Mouse (Mus musculus): Measurements from ENCODE around the gene Nek9.

The Nek9 gene

DNA sequence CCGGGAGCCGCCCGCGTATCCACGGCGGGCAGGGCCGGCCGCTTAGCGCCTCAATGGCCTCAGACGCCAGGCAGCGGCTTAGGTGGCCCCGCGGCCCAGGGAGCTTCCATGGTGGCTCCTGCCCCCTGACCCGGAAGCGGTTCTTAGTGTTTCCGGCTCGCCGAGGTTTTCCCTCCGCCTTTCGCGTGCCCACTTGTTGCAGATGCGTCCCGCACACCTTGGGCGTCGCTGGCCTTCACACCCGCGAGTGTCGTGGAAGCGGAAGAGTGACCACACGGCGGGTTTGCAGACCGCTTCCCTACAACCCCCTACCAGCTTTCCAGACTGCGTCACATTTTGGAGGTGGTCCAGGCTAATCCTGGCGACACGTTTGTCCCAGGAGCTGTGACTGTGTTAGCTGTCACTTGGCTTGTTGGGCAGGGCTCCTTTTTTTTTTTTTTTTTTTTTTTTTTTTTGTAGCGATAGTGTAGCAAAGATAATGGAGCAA, at the start of gene Nek9:
Nek9 (minus strand) TSS at position 120 of the 487 bp plus-strand sequence.
- peak; percentile 96 for DNase-seq

DNA sequence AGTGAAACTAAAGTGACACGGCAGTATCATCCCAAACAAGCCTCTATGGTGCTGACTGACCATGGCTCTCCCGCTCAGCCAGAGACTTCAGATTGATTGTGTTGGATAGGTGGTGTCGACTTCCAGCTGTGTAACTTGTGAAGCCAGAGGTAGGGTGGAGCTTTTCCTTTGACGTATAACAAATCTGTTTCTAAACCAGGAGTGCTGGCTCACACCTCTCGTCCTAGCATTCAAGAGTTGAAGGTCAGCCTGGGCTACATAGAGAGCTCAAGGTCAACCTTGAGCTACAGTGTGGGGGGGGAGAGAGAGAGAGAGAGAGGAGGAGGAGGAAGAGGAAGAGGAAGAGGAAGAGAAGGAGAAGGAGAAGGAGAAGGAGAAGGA, 46.8 kb upstream of the Nek9 start:
- DNase-seq = no peak

DNA sequence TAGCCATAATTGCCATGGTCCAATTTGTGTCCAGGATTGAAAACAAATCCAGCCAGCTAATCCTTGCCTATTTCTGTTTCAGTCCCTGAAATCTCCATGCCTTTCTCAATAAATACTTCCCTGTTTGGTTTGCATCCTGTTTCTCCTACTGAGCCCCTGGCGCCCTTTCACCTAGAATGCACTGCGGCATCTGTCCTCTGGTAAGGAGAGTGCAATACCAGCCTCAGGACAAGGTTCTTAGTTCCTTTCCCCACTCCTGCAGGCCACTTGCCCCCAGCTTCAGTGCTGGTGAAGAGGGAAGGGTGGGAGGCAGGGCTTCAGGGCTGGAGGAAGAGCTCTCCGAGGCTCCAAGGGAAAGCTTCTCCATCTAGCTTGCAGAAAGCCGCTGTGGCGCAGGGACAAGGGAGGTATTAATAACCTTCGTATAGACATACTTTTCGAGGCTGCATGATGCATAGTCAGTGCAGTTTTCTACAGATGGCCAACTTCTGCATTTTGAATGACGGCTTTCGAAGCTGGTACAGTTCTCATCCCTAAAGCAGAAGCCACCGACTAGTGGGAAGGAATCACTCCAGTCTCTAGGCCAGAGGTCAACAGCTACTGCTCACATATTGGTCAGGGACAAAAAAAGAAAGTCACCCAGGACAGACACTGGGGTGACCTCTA, 46.3 kb upstream of the Nek9 start:
- DNase-seq = peak; percentile 61

DNA sequence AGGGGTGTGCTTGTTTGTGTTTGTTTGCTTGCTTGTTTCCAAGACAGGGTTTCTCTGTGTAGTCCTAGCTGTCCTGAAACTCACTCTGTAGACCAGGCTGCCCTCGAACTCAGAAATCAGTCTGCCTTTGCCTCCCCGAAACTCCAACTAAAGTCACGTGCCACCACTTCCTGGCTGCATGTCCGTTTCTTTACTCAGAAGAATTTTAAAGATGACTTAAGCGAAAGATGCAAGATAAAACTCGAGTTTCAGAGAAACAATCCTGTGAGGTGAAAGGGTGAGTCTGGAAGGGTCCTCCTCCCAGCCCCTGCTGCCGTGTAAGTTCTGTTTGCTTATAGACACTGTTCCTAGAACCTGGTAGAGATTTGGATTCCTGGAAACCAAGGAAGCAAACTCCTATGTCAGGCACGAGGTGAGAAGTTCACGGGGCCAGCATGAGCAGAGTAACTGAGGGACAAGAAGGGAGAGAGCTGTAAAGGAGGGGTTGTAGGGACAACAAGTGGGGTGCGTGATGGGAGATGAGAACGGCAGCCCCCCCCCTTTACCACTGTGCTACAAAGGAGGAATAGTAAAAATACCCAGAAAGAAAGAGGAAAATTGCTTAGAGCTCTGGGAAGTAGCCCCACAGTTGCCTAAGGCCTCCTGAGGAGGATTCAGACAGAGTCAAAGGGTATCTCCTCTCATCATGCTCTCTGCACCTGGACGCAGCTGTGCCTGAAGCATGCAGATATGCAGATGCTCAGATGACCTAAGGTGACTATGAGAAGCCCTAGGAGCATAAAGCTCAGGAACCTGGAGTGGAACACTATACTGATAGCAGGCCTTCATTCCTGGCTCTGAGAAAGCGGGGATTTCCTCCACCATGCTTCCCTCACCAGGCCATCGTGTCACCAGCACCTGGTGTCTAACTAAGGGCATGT, 43.9 kb upstream of the Nek9 start:
- DNase-seq = no peak

DNA sequence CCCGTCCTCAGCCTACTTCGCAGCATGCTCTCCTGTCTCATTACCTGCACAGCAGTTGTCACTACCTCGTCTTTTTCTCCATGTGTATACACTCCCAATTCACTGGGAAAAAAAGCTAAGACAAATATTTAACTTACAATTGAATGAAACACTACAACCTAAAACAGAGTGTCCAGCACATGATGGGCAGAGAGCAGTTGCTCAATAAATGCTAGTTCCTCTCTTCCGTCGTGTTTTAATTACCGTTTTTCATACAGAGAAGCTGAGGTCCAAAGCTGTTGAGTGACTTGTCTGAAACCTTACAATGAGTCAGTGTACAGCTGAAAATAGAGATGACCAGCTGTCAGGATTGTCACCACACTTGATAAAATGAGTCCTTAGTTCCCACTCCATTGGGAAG, 42.4 kb upstream of the Nek9 start:
- peak; percentile 53 for DNase-seq

DNA sequence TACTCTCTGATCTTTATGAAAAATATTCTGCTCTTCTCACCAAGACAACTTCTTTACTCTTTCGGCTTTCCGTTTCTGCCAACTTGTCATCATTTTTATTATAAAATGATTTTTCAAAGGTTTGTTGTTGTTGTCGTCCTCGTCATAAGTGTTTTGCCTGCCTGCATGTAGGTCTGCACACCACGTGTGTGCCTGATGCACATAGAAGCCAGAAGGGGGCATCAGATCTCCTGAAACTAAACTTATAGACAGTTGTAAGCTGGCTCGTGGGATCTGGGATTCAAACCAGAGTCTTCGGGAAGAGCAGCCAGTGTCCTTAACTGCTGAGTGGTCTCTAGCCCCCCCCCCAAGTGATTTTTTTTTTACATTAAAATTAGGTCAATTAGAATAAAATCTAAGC, 41.8 kb upstream of the Nek9 start:
- DNase-seq = peak; percentile 52

DNA sequence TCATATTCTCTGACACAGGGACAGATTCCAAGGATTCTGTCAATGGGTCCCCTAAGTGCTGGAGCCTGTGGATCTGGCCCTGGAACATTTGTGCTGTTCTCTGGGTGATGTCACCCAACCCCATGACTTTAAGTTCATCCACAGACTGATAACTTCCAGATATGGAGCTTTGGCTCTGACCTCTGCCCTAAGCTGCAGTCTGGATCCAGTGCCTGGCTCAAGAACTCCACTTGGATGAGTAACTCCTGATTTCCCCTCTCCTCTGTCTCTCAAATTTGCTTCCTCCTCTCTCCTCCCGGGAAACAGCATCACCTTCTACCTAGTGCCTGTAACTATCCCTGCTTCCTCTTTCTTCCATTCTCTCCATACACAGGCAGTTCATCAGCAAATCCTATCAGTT, 41.1 kb upstream of the Nek9 start:
- DNase-seq = no peak

DNA sequence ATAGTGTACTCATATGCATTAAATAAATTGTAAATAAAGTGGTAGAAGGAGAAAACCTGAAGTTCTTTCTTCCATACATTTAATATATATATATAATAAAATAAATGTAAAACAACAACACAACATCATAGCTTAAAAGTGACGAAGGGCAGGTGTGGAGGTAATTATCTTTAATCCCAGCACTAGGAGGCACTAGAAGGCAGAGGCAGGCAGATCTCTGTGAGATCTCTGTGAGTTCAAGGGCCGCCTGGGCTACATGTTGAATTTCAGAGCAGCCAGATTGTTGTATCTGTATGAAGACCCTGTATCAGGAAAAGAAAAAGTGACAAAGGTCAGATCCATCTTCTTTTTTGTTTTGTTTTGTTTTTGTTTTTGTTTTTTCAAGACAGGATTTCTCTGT, 39.1 kb upstream of the Nek9 start:
- no peak for DNase-seq

DNA sequence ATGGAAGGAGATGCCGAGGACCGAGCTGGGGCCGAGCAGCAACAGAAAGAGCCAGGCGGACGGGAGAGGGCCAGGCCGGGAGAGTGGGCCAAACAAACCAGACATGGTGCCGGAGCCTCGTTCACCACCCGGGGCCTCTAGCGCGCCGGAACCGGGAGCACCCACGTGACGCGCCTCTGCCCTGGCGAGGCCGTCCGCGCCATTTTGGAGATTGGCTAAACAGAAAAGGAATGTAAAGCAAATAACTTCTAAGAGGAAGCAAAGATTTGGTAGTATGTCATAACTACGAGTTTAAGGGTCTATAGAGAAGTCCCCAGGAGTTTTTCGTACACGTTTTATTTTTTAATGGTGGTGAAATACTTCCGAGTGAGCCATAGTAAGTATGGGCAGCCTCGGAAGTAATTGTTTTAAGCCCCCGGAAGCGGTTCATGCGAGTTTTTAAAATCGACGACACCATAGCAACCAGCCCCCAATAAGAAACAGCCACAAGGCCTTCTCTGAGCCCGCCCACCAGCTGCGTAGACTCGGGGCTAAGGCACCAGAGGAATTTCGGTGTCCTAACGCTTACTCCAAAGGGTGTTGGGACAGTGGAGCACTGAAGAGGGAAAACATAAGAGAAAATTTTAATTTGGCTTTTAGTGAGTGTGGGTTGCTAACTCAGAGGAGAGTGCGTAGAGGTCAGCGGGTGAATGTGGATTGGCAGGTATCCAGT, 35.6 kb upstream of the Nek9 start, which contains the start of gene Tmed10:
Tmed10 (minus strand) TSS at position 287 of the 712 bp plus-strand sequence.
- peak; percentile 97 for DNase-seq

DNA sequence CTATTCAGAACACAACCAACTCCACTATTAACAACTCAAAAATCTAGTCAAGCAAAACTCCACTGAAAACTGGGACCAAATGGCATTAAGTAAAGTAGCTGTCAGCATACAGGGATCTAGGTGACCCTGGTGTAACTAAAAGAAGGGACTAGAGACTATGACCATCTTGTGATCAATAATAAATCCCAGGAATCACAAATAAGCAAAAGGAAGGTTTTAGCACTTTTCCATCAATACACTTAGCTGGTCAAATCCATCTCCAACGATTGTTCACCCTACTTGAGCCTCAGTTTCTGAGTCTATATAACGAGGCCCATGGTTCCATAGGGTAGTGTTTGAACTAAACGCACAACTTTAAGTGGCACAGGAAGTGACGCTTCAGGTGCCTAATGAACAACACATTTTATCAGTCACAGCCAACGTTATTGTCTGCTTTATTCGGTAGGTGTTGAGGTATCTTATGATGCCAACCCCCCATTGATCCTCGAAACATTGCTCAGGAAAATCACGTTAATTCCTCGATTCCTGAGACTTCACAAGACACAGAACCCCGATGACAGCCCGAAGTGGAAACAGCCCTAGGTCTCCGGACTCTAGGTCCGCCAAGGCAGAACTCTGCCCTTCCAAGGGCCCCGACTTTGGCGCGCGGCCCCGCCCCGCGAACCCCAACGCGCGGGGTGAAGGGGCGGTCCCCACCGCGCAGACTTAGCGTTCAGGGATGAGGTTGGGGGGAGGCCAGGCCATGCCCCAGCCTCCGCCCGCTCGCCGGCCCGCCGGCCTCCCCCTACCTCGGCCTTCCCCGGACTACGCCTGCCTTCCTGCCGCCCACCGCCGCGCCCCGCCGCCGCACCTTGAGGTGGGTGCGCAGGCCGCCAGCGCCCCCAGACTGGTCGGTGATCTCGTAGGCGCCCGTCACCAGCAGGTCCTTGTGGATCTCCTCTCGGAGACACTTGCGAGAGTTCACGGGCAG, 34.7 kb upstream of the Nek9 start:
- peak; percentile 74 for DNase-seq

DNA sequence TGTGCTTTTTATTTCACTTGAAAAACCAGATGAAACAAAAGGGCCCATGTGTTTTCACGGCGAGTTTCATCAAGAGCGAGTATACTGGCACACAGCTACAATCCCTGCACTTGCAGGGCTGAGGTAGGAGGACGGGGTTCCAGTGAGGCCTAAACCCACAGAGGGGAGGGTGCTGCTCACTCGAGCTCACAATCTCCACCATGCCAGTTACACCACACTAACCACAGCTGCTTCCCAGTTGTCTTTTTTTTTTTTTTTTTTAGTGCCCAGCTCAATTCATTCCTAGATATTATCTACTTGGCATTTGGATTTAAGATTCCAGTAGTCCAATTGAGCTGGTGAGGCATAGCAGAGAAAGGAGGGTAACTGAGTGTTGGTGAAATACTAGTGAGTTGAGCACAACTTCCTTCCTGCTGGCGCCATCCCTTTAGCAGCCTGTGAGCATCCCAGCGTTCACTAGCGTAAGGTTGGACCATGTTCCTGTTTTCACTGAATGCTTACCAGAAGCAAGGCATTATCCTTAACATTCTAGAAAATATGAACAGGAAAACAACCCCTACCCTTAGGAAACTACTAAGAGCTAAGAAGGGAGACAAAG, 33.0 kb upstream of the Nek9 start:
- DNase-seq = no peak

DNA sequence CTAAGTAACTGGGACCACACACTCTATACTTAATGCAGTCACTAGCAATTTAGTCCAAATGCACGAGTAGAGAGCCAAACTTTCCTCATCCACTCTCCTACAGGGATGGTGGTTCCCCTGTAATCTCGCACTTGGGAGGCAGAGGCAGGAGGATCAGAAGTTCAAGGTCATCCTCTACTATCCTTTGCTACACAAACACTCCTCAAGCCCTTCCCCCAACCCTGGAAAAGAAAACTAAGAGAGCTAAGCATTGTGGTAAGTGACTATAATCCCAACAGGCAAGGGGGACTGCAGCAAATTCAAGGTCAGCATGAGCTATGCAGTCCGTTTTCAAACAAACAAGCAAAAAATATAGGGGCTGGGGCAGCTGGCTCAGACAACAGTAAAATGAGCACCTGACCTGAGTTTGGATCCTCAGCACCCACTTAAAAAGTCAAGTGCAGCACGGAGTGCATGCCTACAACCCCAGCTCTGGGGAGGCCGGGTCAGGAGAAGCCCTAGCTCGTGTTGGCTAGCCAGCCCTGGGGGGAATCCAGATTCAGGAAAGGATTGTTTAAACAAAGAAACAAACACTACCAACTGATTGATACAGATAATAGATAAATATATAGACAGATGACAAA, 29.4 kb upstream of the Nek9 start:
- peak; percentile 63 for DNase-seq

DNA sequence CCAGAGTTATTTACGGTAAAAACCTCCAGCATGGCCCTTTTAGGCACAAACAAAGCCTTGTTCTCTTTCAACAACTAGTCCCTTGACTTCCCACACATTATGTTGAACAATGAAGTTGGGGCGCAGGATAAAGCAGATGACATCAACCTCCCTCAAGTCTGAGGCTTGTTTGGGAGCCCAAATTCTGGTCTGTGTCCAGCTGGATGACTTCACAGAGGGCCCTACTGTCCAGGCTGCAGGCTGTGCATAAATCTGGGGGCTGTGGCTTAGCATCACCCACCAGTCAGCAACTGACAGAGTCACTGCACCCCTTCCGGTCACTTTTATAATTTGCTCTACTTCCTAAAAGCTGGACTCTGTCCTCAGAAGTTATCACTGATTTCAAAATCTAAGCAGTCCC, 27.1 kb upstream of the Nek9 start:
- DNase-seq = no peak

DNA sequence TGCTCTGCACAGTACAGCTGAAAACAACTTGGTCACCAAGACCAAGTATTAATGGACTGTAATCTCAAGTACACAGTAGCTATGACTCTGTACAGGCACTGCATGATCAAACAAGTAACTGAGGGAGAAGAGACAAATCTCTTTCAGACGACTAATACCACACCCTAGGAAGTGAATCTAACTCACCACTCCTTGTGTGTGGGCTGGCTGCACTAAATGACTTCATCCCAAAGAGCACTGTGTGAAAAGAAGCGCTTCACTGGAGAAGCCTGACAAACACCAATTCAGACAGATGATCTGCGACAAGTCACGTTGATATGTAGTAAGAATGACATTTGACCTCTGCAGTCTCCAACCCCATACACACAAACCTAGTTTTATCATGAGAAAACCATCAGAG, 23.3 kb upstream of the Nek9 start:
- DNase-seq = no peak

DNA sequence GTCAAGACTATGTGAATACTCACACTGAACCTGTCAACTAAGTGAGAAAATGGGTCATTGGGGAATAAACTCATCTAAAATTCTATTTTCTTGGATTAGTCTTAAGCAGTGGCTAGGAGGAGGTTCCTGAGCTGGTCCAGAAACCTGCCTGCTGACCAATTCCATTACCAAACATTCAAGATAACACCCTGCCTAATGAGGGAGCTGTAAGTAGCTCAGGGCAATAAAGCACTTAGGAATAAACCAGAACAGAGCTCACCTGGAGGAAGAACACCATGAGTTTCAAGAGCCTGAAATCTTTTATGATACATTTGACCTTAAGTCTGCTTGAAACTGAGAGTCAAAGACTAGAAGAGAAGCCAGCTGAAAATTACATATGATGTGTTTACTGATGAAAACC, 22.4 kb upstream of the Nek9 start:
- DNase-seq = no peak

DNA sequence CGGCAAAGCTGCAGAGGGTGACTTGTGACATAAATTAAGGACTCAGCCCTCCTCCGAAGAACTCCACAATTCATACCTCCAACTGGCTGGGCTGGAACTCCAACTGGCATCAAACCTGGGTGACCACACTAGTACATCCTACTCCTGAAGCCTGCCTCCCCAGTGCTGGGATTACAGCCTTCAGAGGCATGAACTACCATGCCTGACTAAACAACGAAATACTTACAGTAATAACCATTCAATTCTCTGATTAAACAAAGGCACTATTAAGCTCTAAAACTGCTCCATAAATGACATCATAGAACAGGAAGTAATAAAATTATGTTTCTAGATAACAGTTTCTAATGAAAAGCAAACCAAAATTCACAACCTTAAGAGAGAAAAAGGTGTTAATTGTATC, 22.0 kb upstream of the Nek9 start:
- no peak for DNase-seq

DNA sequence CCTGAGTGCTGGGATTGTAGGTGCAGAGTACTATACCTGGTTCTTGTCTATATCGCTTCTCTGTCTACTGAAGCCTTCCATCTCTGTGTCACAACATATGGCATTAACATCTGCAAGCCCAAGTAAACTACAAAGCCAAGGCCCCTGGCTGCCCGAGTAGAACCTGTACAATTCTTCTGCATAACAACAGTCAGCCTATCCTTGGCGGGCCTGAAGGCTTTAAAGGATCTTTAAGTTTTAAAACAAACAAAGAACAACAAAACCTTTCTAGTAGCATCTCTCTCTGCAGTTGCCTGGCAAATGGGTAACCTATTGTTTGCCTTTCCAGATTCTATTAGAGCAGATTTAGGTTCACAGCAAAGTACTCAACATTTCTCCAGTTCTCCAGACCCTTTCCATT, 14.9 kb upstream of the Nek9 start:
- DNase-seq = no peak

DNA sequence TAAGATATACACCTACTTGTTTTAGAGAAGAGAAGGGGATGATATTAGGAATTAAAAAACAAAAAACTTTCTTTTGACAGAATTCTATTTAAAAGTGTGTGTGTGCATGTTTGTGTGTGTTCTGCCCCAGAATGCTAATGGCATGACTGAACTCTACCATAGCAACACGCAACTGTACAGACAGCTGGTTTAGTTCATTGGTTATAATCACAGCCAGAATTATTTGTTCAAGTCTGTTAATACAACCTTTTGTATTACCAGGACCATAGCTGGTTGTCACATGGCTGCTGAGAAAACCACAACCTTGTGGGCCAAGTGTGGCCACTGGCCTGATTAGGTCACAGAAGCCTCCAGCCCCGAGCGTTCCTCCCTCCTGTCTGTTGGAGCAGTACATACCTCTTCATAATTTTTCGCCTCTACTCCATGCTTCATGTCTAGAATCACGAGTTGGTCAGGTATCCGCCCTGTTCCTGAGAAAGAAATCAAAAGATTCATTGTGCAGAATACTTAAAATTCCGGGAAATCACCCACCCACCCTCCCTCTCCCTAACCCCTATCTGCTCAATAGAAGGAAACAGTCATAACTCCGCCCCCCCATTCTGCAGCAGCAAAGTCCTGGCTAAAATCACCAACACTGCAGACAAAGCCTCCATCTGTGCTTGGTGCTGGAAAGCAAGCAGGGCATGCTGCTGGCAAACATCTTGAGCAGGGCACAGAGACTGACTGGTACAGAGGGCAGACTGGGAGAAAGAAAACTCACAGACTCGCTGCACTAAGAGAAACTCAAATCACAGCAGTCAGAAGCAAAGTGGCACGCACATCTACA, 11.5 kb upstream of the Nek9 start:
- peak; percentile 53 for DNase-seq

DNA sequence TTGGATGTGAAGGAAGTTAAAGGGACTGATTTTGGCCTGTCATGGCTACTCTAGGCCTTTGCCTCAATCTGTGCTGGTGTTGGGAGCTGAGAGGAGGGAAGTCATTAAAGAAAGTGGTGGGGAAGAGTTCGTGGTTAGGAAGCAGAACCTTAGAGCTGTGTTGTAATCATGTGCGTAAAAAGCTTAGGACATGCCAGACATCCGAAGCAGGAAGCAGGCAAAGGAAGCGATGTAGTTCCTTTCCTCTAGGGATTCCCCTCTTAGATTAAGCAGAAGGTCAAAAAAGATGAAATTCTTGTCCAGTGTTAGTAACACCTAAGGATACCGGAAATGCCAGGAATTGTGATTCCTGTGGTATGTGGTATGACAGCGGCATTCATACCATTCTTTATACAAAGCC, 9.2 kb upstream of the Nek9 start:
- peak; percentile 53 for DNase-seq

DNA sequence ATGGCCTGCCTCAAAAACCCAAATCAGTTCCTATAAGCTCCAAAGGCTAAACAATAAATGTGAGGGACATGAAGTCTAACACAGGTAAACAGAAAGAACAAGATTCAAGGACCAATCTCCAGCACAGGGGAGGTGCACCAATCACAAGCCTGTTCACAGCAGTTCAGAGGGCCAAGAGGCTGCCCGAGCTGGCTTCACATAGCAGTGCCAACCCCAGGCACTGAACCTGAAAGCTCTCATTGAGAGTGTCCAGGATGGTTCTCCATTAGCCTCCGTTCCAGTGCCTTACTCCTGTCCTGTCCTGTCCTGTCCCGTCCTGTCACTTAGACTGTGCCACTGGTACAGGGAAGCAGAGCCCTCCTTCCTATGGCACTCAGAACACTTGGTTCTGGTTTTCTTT, 8.0 kb upstream of the Nek9 start:
- no peak for DNase-seq
